Mouse (Mus musculus): ENCODE results near the gene Trex1.
A peak's percentile ranks its signal among the peaks of the same experiment; 100 is the strongest.

The Trex1 gene

DNA sequence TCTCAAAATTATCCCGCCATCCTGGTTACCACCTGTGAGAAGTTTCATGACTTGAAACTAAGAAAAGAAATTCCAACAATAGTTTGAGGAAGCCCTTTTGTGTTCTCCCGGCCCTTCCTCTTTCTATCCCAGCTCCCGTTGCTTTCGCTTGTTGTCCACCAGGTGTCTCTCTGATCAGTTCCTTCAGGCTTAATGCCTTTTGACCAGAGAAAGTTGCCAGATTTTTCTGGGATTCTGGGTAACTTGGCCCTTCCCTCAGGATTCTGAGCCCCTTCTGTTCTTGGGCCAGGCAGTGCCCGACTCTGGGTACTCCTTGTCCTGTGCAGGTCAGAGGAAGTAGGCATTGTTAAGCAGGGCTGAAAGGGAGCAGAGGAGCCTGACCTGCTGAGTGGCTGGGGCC lies 28.5 kb upstream of the Trex1 start:
- DNase-seq (ENCODE audit: low read depth, low spot score), result peak; percentile 49

DNA sequence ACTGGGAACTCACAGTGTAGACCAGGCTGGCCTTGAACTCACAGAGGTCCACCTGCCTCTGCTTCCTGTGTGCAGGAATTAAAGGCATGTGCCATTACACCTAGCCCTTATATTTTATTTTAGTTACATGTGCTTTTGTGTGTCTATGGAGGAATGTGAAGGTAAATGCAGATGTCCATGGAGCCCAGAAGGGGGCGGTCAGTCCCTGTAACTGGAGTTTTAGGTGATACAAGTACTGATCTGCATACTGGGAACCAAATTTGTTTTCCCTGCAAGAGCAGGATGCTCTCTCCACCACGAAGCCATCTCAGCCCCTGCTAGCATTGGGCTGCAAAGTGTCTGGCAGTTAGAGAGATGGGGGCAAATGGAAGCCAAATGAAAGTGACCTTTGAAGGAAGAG lies 25.4 kb upstream of the Trex1 start:
- peak; percentile 44 for DNase-seq (ENCODE audit: low read depth, low spot score)

GRCm38 (mm10) chr9:109082124-109082800 lies 22.7 kb upstream of the Trex1 start, which contains the start of the genes Ccdc51 and Tma7:
TSS of gene Ccdc51 (plus strand) at chr9:109082493.
TSS of gene Tma7 (minus strand) at chr9:109082587.
- DNase-seq (ENCODE audit: low read depth, low spot score), result peak; percentile 88

- DNase-seq (ENCODE audit: low read depth, low spot score), result no peak
Observed at GRCm38 (mm10) chr9:109081749-109082123, 22.2 kb upstream of the Trex1 start.

DNA sequence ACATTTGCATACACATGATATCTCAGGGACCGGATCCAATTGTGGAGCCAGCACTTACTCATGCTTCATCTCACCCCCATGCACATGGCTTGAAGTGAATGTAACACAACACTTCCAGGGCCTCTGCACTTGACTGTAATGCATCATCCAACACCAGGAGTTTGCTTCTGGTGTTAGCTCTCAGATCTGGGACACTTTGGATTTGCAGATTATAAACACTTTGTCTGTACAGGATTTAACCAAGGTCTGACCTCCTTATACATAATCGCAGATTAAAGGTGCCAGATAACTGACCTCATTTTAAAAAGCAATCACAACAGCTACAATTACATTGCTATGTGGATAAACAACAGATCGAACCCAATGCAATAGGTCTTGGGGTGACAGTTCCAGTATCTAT lies 21.0 kb upstream of the Trex1 start:
- no peak for DNase-seq (ENCODE audit: low read depth, low spot score)

DNA sequence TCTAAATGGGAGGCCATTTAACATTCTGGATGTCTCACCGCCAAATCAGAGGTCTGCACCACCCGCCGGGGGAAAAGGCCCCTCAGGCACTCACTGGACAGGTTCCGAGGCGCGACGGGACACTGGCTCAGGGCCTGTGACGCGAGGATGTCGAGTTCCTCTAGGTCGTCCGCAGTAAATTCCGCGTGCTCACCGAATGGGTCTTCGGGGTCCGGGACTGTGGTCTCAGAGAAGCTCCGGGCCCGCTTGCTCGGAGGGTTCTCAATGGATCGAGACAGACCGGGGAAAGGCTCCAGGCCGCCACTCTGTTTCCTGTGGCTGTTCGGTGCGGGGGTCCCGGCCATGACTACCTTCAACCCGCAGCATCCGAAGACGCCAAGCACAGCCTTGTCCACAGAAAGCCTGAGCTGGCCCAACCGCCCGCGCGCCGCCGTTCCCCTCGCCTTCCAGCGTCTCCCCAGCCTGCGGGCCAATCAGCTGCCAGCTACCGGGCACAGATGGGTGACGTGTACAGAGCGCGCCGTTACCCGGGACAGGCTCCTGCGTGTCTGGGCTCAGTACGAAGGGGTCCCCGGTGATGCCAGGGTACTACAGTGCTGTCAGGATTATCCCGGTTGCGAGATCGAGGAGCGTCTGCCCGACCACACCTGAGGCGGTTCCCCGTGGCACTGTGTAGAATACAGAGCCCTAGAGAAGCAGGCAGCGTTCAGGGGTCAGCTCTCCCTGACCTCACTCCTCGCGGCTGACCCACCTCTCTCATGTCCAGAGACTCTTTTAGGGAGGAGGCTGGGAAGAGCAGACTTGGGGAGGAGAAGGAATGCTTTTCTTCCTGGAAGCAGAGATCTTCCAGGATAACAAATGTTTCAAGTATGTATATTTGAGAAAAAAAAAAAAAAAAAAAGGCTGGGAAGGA lies 14.4 kb upstream of the Trex1 start, which contains the start of gene Atrip:
Atrip (minus strand) TSS at position 464 of the 913 bp plus-strand sequence.
- DNase-seq (ENCODE audit: low read depth, low spot score), result peak; percentile 89

DNA sequence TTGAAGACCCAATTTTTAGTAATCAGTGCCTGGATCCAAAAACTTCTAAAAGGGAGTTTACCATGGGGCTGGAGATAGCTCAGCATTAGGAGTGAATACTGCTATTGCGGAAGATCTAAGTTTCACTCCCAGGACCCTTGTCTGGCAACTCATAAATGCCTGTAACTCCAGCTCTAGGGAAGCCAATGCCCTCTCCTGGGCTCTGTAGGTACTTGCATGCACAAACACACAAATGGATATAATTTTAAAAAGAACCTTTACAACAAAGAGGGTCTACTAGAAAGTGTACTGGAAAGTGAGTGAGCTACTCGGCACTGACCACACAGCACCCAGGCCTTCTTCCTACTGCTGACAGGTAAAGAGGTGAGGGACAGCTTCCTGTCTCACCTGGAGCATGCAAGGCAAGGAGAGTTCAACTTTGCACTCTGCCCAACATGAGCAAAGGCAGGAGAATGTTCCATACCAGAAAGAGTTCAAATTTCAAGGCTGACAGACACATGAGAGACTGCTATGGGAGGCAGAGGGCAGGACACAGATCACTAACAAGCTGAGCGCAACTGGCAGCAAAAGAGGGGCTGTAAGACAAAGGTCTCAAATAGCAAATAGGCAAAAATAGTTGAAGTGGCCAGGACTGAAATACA lies 8.7 kb upstream of the Trex1 start:
- DNase-seq (ENCODE audit: low read depth, low spot score), result no peak

DNA sequence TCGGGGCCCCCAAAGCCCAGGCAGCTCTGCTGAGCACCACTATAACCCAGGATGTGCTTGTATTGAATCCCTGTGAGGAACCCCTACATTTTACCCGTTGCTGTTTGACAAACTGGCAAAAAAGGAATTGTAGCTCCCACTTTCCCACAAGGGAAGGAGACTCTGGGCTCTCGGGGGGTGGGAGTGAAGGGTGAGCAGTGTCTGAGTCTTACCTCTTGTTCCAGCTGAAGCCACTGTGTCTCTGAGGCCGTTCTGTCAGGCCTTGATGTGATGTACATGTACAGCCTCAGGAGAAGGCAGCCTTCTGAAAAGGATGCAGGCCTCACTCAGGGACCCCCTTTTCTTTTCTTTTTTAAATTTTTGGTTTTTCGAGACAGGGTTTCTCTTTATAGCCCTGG lies 1.4 kb upstream of the Trex1 start:
- DNase-seq (ENCODE audit: low read depth, low spot score), result no peak

DNA sequence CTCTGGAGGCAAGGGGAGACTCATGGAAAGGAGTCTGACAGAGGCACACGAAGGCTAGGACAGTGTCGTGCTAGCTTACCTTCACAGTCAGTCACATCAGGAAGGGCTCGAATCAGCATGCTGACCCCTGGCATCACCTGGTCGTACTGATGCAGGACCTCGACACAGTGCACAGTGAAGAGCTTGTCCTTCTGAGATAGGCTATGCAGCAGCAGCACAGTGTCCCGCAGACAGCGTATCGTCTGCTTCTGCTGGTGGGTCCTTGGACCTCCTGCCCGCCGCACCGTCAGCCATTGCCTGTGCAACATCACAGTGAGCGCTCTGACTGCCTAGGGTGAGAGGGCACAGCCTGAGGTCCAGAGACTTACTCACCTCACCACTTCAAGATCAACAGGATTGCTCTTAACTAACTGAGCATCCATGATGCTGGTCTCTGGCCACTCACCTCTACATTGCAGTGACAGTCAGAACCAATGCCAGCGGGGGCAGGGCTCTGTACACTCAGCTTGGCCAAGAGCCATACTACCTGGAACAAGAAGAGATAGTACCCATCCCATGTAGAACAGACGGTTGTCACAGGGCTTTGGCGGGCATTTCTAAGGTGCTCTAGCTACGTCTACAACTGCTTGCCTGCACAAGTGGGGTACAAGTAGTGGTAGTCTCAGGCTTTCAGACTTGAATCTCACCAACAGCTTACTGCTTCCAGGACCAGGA lies 807 bp upstream of the Trex1 start:
- DNase-seq (ENCODE audit: low read depth, low spot score), result no peak

GRCm38 (mm10) chr9:109058006-109058765 lies 1.3 kb downstream of the Trex1 start:
- DNase-seq (ENCODE audit: low read depth, low spot score), result no peak

DNA sequence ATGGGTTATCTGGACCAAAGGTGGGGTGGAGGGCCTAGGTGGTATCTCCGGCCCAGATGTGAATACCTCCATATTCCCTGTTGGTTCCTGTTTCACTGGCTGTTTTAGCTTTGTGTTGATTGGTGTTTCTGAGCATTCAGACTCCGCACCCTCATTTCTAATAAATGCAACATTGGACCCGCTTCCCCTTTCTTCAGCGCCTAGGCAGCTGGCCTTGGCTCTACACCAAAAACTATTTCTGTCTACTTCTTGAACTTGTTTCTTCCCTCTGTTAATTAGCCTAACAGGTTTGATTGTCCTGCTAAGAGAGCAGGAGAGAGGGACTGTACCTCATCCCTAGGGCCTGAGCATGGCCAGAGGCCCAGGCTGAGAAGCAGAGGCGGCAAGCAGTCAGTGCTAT lies 2.0 kb downstream of the Trex1 start:
- no peak for DNase-seq (ENCODE audit: low read depth, low spot score)

DNA sequence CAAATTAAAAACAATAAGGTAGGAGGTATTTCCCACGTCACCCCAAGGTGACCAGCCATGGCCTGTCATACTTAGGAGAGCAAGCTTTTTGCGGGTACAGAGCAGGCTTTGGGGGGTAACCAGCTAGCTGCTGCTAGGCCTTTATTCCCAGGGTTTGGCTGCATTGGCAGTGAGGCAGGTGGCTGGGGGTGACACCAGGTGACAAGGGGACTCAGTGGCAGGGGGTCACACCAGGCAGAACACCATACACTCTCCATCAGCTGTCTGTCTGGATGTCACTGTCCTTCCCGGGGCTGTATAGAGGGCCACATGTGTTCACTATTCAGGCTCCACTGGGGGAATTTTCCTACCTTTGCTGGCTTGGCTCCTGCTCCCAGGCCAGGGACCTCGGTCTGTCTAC lies 2.6 kb downstream of the Trex1 start:
- no peak for DNase-seq (ENCODE audit: low read depth, low spot score)

- no peak for DNase-seq (ENCODE audit: low read depth, low spot score)
Observed at GRCm38 (mm10) chr9:109056081-109056690, 3.3 kb downstream of the Trex1 start.

- no peak for DNase-seq (ENCODE audit: low read depth, low spot score)
Observed at GRCm38 (mm10) chr9:109055271-109056030, 4.1 kb downstream of the Trex1 start.

DNA sequence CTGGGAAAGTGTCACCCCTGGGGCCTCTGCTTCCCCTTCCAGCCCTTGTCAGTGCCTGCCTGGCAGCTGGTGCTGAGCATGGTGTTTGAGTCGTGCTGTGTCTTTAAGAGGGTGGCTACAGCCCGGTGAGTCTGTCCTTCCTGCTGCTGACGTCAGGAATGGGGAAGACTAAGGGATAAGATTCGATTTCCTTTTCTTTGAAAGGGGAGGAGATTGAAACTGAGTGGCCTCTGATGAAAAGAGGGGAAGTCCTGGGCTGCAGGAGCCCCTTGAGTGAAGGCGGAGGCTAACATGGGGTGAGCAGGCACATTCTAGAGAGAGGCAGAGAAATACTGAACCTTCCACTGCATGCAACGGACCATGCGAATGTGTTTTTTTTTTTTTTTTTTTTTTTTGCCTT lies 4.8 kb downstream of the Trex1 start:
- peak; percentile 55 for DNase-seq (ENCODE audit: low read depth, low spot score)

DNA sequence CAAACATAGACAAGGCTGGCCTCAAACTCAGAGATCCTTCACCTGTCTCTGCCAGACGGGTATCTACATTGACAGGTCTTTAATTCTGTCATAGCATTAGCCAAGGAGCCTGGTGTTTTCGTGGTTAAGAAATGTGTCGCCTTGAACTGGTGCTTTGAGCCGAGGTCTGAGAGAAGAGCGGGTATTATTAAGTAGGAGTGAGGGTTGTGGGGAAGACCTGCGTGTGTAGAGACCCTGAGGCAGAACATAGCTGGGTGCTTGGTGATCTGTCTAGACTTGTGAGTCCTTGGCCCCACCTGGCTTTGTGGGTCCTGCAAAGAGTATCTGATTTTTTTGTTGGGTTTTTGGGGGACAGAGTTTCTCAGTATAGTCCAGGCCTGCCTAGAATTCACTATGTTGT lies 5.7 kb downstream of the Trex1 start:
- DNase-seq (ENCODE audit: low read depth, low spot score), result no peak

- DNase-seq (ENCODE audit: low read depth, low spot score), result no peak
Observed at GRCm38 (mm10) chr9:109053366-109053765, 6.2 kb downstream of the Trex1 start.

DNA sequence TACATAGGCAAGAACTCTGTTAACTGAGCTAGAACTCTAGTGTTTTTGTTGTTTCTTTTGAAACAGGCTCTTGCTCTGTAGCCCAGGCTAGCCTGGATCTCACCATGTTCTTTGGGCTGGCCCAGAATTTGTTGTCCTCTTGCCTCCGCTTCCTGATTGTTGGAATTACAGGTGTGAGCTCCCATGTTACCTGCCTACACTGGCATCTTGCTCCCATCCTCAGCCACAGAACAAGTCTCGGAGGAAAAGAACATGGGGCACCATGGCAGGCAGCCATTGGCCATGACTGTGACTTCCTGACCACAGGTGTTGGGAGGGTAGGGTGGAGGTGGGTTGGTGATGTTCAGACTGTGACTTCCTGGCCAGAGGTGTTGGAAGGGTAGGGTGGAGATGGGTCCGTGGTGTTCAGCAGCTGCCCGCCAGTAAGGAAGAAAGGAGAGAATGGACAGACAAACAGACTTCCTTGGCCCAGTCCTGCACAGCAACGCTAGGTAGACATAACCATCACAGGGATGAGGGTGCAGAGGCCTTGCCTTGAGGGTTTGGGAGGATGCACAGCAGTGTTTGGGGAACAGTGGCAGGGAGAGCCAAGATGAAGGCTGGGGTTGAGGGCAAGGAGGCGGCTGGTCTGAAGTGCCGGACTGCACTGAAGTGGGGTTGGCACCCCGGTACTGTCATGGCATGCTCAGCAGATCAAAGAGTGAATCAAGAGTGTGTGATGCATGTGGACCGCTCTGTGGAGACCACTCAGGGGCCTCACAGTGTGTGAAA lies 6.9 kb downstream of the Trex1 start:
- DNase-seq (ENCODE audit: low read depth, low spot score), result no peak

Measured in forelimb bud, embryonic 11.5 days (tissue).